Mouse (Mus musculus): Measurements from ENCODE around the gene Spg21.

The Spg21 gene

DNA sequence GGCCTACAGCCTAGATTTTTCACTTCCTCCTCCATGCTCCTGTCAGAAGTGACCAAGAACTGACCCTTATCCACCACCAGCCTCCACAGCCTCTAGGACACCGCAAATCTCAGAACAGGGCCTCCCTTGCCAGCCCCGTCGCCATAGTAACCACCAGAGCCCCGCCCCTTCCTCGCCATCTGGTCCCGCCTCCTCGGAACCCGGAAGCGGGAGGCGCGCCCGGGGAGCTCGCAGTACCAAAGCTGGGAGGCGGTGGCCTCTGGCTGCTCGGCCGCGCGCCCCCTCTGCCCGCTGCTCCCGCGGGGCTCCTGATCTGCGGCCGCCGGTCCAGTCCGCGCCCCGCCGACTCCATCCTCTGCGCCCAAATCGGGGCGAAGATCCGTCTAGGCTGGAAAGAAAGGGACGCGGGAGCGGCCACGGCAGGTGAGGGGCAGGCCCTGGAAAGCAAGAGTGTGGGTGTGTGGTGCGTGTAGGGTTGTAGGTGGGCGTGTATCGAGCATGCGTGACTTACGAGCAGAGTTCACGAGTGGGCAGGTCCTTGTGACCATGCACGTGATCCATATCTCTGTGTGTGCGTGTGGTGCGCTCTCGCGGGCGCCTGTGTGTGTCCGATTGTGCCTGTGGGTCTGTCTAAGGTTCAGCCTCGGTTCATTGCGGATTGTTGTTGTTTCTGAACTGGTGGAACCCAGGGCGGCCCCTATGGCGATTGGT lies at the start of gene Spg21:
TSS of gene Spg21 (plus strand) at position 216 of the 711 bp plus-strand sequence.
- peak; percentile 82 for DNase-seq (ENCODE audit: low read depth)

GRCm38 (mm10) chr9:65411326-65411725 lies 49.4 kb upstream of the Spg21 start:
- no peak for DNase-seq (ENCODE audit: low read depth)

DNA sequence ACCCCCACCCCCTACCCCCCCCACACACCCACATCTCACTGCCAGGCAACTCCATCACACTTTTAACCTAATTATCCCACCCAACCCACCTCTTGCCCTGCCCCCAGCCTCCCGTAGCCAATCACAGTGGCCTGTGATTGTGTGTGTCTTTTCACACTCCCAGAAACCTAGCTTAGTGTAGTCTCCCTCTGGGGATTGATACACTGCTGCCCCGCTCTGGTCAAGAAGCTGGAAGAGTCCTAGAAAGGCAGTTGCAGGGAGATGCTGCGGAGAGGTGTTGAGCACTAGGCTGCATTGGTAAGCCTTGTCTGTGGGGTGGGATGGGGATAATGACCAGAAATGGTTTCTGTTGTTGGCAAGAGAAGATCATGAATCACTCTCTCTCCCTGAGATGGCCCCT lies 43.0 kb upstream of the Spg21 start:
- DNase-seq (ENCODE audit: low read depth) = no peak

DNA sequence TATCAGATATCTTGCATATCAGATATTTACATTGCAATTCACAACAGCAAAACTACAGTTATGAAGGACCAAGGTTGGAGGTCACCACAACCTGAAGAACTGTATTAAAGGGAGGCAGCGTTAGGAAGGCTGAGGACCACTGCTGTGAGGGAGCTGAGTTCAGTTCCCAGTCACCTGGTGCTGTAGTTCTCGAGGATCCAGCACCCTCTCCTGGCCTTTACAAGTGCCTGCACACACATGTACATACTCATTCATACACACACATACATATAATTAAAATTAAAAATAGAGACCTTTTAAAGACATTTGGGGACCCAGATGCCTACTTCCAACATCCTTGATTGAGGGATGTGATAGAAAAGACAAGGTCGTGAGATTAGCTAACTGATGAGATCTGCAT lies 41.1 kb upstream of the Spg21 start:
- no peak for DNase-seq (ENCODE audit: low read depth)

DNA sequence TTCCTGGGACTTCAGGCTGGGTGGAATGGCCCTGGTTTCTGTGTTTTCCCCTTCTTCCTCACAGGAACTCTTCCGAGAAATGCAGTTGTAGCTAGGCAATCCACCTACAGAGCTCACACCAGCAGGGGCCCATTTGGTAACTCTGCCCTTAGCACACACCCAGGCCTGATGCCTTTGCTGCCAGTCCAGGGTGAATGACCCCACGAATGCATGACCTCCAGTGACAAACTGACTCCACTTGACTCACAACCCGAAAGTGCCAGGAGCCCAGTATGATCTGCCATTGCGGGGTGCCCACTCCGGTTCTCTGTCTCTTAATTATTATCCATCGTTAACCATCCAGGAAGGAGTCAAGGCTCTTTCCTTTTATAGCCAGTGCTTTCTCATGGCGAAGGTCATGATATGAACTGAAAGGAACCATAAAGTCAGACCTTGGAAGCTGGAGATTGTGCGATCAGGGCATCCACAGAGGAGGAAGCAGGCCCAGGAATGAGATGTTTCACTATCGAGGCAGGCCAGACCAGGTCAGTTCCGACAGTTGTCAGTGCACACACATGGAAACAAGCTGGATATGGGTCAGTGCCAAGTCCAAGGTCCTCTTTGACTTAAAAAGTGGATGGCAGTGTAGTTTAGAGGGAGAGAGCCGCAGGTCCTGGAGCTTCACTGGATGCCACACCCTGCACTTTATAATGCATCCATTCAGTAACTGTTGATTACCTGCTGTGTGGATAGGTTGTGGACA lies 37.8 kb upstream of the Spg21 start, which contains the start of gene Slc51b:
TSS of gene Slc51b (minus strand) at position 196 of the 742 bp plus-strand sequence.
- no peak for DNase-seq (ENCODE audit: low read depth)

DNA sequence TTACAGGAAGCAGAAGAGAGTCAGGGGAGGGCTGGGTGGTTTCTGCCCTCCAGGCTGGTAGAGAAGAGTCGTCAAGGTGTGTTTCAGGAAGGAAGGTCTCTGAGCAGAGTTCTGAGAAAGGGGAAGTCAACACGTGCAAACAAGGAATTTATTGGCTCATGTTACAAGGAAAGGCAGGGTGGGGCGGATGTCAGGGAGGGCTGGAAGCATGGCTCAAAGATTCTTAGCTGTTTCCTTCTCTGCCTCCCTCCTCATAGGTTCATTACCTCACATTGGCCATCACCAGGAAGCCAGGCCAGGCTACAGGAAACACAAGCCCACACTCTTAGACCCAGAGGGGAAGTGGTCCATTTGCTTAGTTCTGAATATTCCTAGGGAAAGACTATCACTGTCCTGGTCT lies 36.4 kb upstream of the Spg21 start:
- no peak for DNase-seq (ENCODE audit: low read depth)

DNA sequence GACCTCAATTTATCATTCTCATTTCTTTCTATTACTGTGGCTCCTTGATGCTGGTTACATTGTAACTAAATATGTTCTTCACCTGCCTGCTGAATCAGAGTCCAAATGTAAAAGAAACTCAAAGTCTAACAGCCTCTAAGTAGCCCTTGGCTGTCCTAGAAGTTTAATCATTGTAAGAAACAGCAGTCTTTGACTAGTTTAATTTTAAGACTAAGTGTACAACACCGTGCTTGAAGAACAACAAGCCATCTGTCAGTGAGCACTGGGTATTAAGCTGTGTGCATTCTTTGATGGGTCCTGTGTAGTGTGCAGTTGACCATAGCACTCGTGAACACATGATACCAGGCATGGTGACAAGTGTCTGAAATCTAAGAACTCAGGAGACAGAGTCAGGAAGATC lies 33.2 kb upstream of the Spg21 start:
- no peak for DNase-seq (ENCODE audit: low read depth)

DNA sequence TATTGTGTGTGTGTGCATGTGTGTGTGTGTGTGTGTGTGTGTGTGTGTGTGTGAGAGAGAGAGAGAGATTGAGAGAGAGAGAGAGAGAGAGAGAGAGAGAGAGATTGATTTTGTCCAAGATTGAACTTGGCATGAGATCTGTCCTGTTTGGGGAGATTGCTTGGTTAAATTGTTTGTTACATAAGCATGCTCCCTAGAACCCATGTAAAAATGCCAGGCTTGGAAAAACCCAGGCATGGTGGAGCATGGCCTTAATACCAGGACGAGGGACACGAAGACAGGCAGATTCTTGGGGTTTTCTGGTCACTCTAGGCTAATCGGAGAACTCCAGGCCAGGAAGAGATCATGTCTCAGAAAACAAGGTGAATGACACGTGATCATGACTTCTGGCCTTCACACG lies 32.7 kb upstream of the Spg21 start:
- DNase-seq (ENCODE audit: low read depth) = no peak

DNA sequence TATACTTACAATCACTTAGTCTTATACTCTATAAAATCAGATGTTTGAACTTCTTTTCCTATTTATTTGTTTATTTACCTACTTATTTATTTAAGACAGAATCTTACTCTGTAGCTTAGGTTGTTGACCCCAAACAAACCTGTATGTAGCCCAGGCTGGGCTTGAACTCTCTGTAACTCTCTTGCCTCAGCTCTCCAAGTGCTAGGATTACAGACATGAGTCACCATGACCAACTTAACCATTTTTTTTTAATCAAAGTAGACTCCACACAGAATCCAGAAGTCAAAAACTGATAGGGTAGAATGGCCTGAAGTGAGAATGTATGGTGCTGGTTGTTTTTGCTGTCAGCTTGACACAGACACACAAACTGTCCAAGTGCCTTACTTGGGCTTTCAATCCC lies 30.3 kb upstream of the Spg21 start:
- no peak for DNase-seq (ENCODE audit: low read depth)

DNA sequence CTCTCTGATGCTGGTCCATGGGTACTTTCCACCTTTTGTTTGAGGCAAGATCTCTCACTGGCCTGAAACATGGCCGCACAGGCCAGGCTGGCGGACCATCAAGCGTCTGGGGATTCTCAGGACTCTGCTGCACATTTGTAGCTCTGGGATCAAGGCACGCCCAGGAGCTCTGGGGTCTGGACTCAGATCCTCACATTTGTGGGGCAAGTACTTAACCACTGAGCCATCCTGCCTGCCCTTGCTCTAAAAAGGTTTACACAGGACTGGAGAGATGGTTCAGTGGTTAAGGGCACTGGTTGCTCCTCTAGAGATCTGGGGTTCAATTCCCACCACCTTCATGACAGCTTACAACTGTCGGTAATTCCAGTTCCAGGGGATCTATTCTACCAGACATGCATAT lies 29.8 kb upstream of the Spg21 start:
- no peak for DNase-seq (ENCODE audit: low read depth)

GRCm38 (mm10) chr9:65432236-65432635 lies 28.5 kb upstream of the Spg21 start:
- peak; percentile 48 for DNase-seq (ENCODE audit: low read depth)

DNA sequence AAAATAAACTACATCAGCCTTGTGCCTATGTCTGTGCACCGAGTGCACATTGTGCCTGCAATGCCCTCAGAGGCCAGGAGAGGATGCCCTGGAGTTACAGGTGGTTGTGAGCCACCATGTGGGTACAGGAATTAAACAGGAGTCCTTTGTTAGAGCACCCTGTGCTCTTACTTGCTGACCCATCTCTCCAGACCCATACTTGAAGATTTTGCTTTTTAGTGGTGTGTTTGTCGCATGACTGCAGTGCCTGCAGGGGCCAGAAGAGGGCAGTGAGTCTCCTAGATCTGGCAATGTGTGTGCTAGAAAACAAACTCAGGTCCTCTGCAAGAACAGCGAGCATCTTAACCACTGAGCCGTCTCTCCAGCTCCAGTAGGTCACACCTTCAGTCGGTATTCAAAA lies 26.6 kb upstream of the Spg21 start:
- DNase-seq (ENCODE audit: low read depth) = no peak

DNA sequence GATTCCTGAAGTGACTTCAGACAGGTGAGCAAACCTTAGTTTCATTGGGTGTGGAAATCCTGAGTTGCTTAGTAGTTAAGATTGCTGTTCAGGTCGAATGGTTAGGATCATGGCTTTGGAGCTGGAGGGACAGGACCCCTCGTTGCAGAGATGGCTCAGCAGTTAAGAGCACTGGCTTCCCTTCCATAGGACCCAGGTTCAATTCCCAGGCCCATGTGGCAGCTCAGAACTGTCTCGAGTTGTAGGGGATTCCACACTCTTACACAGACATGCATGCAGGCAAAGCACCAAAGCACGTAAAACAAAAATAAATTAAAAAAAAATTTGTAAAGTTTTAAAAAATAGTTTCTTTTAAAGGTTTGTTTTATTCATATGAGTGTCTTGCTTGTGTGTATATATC lies 25.5 kb upstream of the Spg21 start:
- no peak for DNase-seq (ENCODE audit: low read depth)

DNA sequence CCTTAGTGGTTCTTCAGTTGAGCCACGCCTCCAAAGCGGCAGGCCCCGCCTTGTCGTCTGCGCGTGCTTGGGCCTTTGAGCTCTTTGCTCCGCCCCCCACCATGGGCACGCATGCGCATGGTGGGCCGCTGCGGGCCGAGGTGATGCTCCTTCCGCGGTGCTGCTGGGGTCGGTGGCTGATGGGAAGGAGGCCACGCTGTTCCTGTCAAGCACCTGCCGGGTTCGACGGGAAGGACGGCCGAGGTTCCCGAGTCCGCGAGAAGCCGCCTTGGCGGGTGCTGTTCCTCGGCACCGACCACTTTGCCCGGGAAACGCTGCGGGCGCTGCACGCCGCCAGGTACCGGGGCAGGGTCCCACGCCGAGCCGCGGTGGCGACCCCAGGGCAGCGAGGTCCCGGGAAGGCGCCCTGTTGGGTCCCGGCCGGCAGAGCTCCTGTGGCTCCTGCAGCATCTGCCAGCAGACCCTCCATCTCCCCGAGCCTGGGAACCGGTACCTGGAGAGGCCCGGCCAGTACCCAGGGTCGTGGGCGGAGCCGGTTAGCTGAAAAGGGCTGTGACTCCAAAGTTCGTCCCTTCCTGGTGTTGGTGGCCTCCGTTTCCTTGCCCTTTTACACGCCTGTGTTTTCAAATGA lies 25.0 kb upstream of the Spg21 start, which contains the start of gene Mtfmt:
TSS of gene Mtfmt (plus strand) at position 112 of the 631 bp plus-strand sequence.
- DNase-seq (ENCODE audit: low read depth) = peak; percentile 73

DNA sequence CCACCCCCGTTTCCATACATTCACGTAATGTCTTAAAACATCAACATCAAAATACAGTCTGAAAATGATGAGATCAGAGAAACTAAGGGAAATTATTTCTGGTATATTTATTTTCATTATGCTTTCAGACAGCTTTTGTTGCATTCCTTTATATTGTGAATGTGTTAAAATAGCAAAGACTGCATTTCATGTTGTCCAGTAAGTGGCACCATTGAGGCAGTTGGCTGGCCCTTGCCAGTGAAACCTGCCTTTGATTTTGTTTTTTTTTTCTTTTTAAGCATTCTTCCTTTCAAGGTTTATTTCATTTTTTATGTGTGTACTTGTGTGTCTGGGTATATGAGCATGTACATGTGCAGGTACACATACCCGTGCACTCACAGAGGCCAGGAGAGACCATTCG lies 16.1 kb upstream of the Spg21 start:
- no peak for DNase-seq (ENCODE audit: low read depth)

DNA sequence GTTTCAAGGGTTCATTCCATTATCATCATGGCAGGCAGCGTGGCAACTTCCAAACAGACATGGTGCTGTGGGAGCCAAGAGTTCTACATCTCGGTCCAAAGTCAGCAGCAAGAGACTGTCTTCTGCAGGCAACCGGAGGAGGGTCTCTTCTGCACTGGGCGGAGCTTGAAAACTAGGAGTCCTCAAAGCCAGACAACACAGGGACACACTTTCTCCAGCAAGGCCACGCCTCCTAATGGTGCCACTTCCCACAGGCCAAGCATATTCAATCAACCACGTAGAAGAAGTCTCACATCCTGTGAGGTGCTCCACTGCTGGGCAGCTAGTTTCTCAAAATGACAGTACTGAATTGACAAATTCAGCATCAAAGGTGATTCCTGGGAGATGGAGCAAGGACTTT lies 12.8 kb upstream of the Spg21 start:
- no peak for DNase-seq (ENCODE audit: low read depth)

- DNase-seq (ENCODE audit: low read depth) = no peak
Measured at GRCm38 (mm10) chr9:65458975-65459374, 1.8 kb upstream of the Spg21 start.

GRCm38 (mm10) chr9:65460198-65460597 lies 549 bp upstream of the Spg21 start:
- no peak for DNase-seq (ENCODE audit: low read depth)

GRCm38 (mm10) chr9:65462544-65462943 lies 1.8 kb downstream of the Spg21 start:
- DNase-seq (ENCODE audit: low read depth) = no peak

DNA sequence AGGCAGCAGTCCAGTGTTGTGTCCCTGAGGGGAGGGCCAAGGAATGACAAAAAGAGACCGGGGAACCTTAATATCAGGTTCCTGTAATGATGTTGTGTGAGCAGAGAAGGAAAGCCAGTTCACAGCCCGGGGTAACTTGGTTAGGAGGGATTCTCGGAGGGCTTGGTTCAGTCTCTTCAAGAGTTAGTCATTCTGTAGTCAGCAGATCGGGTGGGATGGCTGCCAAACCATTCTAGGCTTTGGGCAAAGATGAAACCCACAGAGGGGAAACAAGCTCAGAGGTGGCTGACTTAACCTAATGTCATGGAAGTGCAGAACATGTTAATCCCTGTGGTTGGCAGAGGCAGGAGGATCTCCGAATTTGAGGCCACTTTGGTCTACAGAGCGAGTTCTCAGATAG lies 3.4 kb downstream of the Spg21 start:
- peak; percentile 64 for DNase-seq (ENCODE audit: low read depth)

- DNase-seq (ENCODE audit: low read depth) = no peak
Measured at GRCm38 (mm10) chr9:65465241-65465640, 4.5 kb downstream of the Spg21 start.

- DNase-seq (ENCODE audit: low read depth) = no peak
Measured at GRCm38 (mm10) chr9:65467686-65468085, 6.9 kb downstream of the Spg21 start.

DNA sequence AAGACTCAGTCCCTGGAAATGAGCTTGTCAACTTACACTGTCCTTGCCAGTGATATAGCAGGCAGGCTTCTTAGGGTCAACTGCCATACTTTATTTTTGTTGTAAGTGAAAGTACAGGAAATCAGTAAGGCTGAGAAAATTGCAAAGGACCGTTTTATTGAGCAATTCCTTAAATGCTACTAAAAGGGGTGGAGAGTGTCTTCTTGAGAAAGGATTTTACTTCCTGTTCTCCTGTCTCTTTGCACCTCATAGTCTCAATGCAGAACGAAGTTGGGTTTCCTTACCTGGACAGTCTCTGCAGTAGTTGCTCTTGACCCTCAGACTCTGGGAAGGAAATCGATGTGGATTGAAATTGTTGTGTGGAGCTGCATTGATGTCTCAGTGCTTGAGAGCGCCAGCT lies 12.0 kb downstream of the Spg21 start:
- DNase-seq (ENCODE audit: low read depth) = no peak

All from fibroblast of lung, adult 2 months (primary cell).